Mouse (Mus musculus) olfactory bulb, adult 2 months (tissue): ENCODE measurements around the gene Ptges3l. TPM values are rescaled to one million over a fixed set of nuclear protein-coding genes. Genes with fewer than 3 reads are reported as not detected.
"Not testable (repeated sequence)": the region's sequence is repeated elsewhere in the genome, so short reads cannot be mapped to it uniquely, and the experiment has no call there.

Experiments
- H3K27ac ChIP-seq: fragments of 200-500 bp; 2 replicates; pipeline ENCODE4 v1.5.1; 2012; ENCODE audit warnings: low read depth, low read length; ENCODE audit not compliant: insufficient read depth
- H3K4me1 ChIP-seq: fragments of 200-500 bp; 2 replicates; pipeline ENCODE4 v1.6.1; 2012; ENCODE audit warnings: low read length; ENCODE audit not compliant: control insufficient read depth, insufficient read depth
- H3K4me3 ChIP-seq: fragments of 200-500 bp; 2 replicates; pipeline ENCODE4 v1.5.1; 2012; ENCODE audit warnings: mild to moderate bottlenecking, low read depth, low read length, moderate library complexity; ENCODE audit not compliant: insufficient read depth
- CTCF ChIP-seq: fragments of 200-500 bp; IDR thresholded peaks from 2 replicates; pipeline ENCODE4 v1.5.1; 2012; ENCODE audit warnings: low read depth, mild to moderate bottlenecking, low read length, moderate library complexity; ENCODE audit not compliant: insufficient read depth
- POLR2A ChIP-seq: fragments of 200-500 bp; IDR thresholded peaks from 2 replicates; pipeline ENCODE4 v1.6.1; 2012; ENCODE audit warnings: mild to moderate bottlenecking, low read depth, low read length, moderate library complexity; ENCODE audit not compliant: insufficient read depth
- WGBS: fragments of 180-500 bp; shearing (Covaris S2); methylation state at CpG from one replicate; pipeline ENCODE4 v1.1.7; 2018; 5-methylcytosine and 5-hydroxymethylcytosine counted together
- polyA plus RNA-seq: library from polyadenylated mRNA; stranded (reverse); fragments of >200 nt; gene quantifications from 2 replicates; pipeline ENCODE4 v1.2.4, GENCODE M21; 2012; ENCODE audit warnings: low replicate concordance; ENCODE audit not compliant: missing spikeins, insufficient read depth, insufficient read length

Gene Ptges3l
- polyA plus RNA-seq, 1 experiment: not detected

- no peak overlapping the region for H3K27ac ChIP-seq
- TF ChIP-seq CTCF: no peak
- TF ChIP-seq POLR2A: no peak
- H3K4me3 ChIP-seq: no peak overlapping the region
- H3K4me1 ChIP-seq: peaks cover 26% of the 10 kb centered on the region
- 92% methylated on average over 15 of the region's 15 CpGs for WGBS
Observed at GRCm38 (mm10) chr11:101460321-101460720, 35.2 kb upstream of the Ptges3l start.

DNA sequence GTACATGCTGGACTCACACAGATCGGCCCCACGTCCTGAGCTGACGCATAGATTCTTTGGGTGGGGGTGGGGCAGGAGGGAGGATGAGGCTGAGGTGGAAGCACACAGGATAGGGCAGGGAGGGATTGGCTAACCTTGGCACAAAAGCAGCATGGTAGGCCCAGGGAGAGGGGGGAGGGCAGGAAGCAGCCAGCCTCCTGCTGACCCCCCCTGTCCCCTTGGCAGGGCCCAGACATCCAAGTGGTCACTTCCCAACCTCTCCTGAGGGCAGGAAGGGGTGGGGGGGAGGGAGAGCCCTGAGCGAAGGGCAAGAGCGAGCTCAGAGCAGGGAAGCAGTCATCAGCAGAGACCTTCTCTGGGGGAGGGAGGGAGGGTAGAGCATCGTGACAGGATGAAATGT is 34.6 kb upstream of the Ptges3l start:
- Histone ChIP-seq H3K27ac (no peak overlapping the region), H3K4me3 (no peak overlapping the region), H3K4me1 (peaks cover 21% of the 10 kb centered on the region)
- TF ChIP-seq CTCF (no peak), POLR2A (no peak)
- WGBS: 47% methylated on average over 6 of the region's 6 CpGs

- 87% methylated on average over 12 of the region's 12 CpGs for WGBS
- peaks cover 14% of the 10 kb centered on the region for H3K4me1 ChIP-seq
Observed at GRCm38 (mm10) chr11:101458217-101458616, 33.1 kb upstream of the Ptges3l start.

GRCm38 (mm10) chr11:101457631-101458030 is 32.5 kb upstream of the Ptges3l start:
- Histone ChIP-seq H3K27ac (no peak overlapping the region), H3K4me3 (no peak overlapping the region), H3K4me1 (peaks cover 9% of the 10 kb centered on the region; the same call in 1 of the 2 replicates)
- 90% methylated on average over 9 of the region's 9 CpGs for WGBS
- no peak for TF ChIP-seq POLR2A
- no peak for TF ChIP-seq CTCF

More at GRCm38 (mm10) chr11:101458217-101458616, 33.1 kb upstream of the Ptges3l start:
- Histone ChIP-seq H3K27ac (no peak overlapping the region), H3K4me3 (no peak overlapping the region)
- no peak for TF ChIP-seq POLR2A
- TF ChIP-seq CTCF: no peak

DNA sequence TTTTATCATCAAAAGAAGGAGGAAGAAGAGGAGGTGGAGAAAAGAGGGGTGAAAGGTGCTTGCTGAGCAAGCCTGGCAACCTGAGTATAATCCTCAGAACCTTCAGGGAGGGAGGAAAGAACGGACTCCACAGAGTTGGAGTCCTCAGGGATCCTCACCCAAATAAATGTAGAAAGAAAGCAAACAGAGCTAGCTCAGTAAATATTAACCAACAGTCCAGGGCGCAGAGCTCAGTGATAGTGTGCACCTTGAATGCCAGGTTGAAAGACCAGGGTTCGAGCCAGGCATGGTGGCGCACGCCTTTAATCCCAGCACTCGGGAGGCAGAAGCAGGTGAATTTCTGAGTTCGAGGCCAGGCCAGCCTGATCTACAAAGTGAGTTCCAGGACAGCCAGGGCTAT is 30.5 kb upstream of the Ptges3l start:
- Histone ChIP-seq H3K4me3 (no peak overlapping the region), H3K4me1 (0 out of 2 replicates have a peak, but pooled peaks cover 3% of the 10 kb centered on the region), H3K27ac (no peak overlapping the region)
- TF ChIP-seq POLR2A: no peak
- TF ChIP-seq CTCF: no peak
- 94% methylated on average over 7 of the region's 7 CpGs for WGBS

- H3K27ac ChIP-seq: no peak overlapping the region
- no peak overlapping the region for H3K4me3 ChIP-seq
- WGBS: 16% methylated on average over 6 of the region's 6 CpGs
- TF ChIP-seq CTCF: no peak
- no peak for TF ChIP-seq POLR2A
- H3K4me1 ChIP-seq: 0 out of 2 replicates have a peak, but pooled peaks cover 3% of the 10 kb centered on the region
Observed at GRCm38 (mm10) chr11:101454702-101455101, 29.6 kb upstream of the Ptges3l start.

DNA sequence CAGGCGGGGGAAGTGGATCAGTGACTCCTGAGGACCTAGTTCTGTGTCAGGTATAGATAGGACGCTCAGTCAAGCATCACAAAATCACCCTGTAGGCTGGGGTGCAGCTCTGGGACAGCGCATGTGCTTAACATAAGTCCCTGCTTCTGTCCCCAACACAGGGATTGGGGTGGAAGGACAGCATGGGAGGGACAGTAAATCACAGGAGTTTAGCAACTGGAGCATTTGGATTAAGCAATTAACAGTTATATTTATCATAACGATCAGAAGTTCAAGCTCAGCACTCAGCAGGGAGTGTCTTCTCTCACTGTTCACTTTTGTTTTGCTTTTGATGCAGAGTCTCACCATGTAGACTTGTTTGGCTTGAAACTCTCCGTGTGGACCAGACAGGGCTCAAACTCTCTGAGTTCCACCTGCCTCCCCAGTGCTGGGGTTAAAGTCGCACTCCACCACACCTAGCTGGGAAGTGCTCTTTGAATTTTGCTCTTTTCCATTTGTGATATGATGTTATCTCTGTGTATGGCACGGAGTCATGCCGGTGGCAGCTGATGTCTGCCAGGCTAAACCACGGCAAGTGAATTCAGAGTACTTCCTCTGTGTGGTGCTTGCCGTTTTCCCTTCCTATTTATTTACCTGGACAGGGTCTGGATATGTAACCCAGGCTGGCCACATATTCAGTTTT is 27.1 kb upstream of the Ptges3l start:
- H3K4me3 ChIP-seq: no peak overlapping the region
- WGBS: 69% methylated on average over 10 of the region's 10 CpGs
- H3K27ac ChIP-seq: no peak overlapping the region
- H3K4me1 ChIP-seq: no peaks in the 10 kb centered on the region; the same call in 1 of the 2 replicates
- TF ChIP-seq POLR2A (no peak), CTCF (no peak)

DNA sequence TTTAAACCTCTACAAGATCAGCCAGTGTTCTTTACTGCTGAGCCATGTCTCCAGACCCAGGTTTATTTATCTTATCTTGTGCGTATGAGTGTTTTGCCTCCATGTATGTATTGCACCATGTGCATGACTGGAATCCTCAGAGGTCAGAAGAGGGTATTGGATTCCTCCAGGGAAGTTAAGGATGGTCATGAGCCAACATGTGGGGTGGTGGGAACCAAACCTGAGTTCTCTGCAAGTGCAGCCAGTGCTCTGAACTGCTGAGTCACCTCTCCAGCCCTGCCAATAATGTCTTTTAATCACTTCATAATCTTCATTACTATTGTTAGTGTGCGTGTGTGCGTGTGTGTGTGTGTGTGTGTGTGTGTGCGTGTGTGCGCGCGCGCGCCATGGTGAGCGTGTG is 26.4 kb upstream of the Ptges3l start:
- H3K4me3 ChIP-seq: no peak overlapping the region
- no peaks in the 10 kb centered on the region; the same call in 1 of the 2 replicates for H3K4me1 ChIP-seq
- WGBS: 93% methylated on average over 10 of the region's 10 CpGs
- H3K27ac ChIP-seq: no peak overlapping the region
- TF ChIP-seq POLR2A: no peak
- no peak for TF ChIP-seq CTCF

- TF ChIP-seq CTCF (no peak), POLR2A (no peak)
- WGBS: 84% methylated on average over 3 of the region's 3 CpGs
- no peaks in the 10 kb centered on the region; the same call in 1 of the 2 replicates for H3K4me1 ChIP-seq
- no peak overlapping the region for H3K4me3 ChIP-seq
- no peak overlapping the region for H3K27ac ChIP-seq
Observed at GRCm38 (mm10) chr11:101450394-101450793, 25.3 kb upstream of the Ptges3l start.

- WGBS: 85% methylated on average over 4 of the region's 4 CpGs
- H3K4me3 ChIP-seq, H3K4me1 ChIP-seq, H3K27ac ChIP-seq: not testable (repeated sequence)
Observed at GRCm38 (mm10) chr11:101449596-101449995, 24.5 kb upstream of the Ptges3l start.

GRCm38 (mm10) chr11:101448899-101449298 is 23.8 kb upstream of the Ptges3l start:
- Histone ChIP-seq H3K4me1 (no peaks in the 10 kb centered on the region; the same call in 1 of the 2 replicates), H3K4me3 (no peak overlapping the region), H3K27ac (no peak overlapping the region)
- WGBS: 76% methylated on average over 4 of the region's 4 CpGs
- TF ChIP-seq CTCF: no peak
- TF ChIP-seq POLR2A: no peak
